20 mouse cellular contexts compared by ENCODE assay signal in the genomic region with DNA sequence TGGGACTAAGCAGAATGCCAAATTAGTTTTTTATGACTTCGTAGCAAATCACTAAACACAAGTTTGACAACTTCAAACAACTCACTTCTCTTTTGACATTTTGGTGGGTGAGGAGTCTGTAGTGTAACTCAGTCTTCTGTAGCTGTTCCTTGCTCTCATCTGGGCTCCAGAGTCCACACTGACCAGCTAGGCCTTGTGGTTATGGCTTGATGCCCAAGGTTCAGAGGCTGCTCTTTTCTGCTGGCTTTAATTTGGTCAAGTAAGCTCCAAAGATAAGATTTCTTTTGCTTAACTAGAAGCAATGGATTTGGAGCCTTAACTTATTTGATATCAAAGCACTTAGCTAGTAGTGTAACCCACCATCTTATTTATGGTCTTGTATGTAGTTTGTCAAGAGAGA. TPM values are rescaled to one million over a fixed set of nuclear protein-coding genes. Genes with fewer than 3 reads are reported as not detected.
DNase-seq lines count a peak whose midpoint lies in the region; ATAC-seq and TF ChIP-seq lines count a peak whose summit lies in the region.
"Had no signal": no experiment of that assay in that cellular context is flagged by ENCODE, and none has a peak within 500 bp of the region (broad histone marks: within the 10 kb centered on the region; RNA-seq: fewer than 3 reads in every experiment).

No protein-coding gene starts in this region.

- no peaks in the 10 kb centered on the region for H3K27me3 ChIP-seq in midbrain, embryonic 14.5 days (ENCODE audit: control insufficient read depth, insufficient read depth, low read length)
- H3K27me3 ChIP-seq: liver, embryonic 15.5 days; midbrain, embryonic 15.5 days had no signal

- H3K36me3 ChIP-seq in midbrain, embryonic 14.5 days (ENCODE audit: control insufficient read depth, insufficient read depth, low read length) = peaks cover 15% of the 10 kb centered on the region; the same call in 1 of the 2 replicates
- H3K36me3 ChIP-seq: midbrain, embryonic 15.5 days had no signal

- no peaks in the 10 kb centered on the region for H3K4me1 ChIP-seq in midbrain, embryonic 14.5 days (ENCODE audit: control insufficient read depth, insufficient read depth, low read length)
- H3K4me1 ChIP-seq: limb, embryonic 10.5 days; midbrain, embryonic 15.5 days had no signal

- no peak for ATAC-seq in midbrain, embryonic 14.5 days (ENCODE audit: low FRiP score, low TSS enrichment)
- ATAC-seq: CD4-positive, CD25-positive, alpha-beta regulatory T cell, adult 4 months; forebrain, embryonic 14.5 days; hindbrain, embryonic 16.5 days; midbrain, embryonic 15.5 days had no signal

- H3K4me3 ChIP-seq in layer of hippocampus, adult 2 months = no peak overlapping the region
- no peak overlapping the region for H3K4me3 ChIP-seq in midbrain, embryonic 14.5 days (replicated peaks; ENCODE audit: low read depth, low read length)
- H3K4me3 ChIP-seq: limb, embryonic 10.5 days; liver, embryonic 15.5 days; midbrain, embryonic 15.5 days had no signal

- peak overlapping the region; percentile 19; the same call in 1 of the 2 replicates for H3K27ac ChIP-seq in layer of hippocampus, adult 2 months
- no peak overlapping the region for H3K27ac ChIP-seq in midbrain, embryonic 14.5 days (replicated peaks; ENCODE audit: low read depth, low read length)
- H3K27ac ChIP-seq: limb, embryonic 10.5 days; liver, embryonic 15.5 days; macrophage; midbrain, embryonic 15.5 days had no signal

- 100% methylated on average over 1 of the region's 1 CpGs for WGBS in midbrain, embryonic 14.5 days

- no peak overlapping the region for H3K9ac ChIP-seq in midbrain, embryonic 14.5 days (replicated peaks; ENCODE audit: low read length)
- H3K9ac ChIP-seq: liver, embryonic 15.5 days; midbrain, embryonic 15.5 days had no signal

- H3K4me2 ChIP-seq in midbrain, embryonic 14.5 days (ENCODE audit: low read length) = no peak overlapping the region
- H3K4me2 ChIP-seq: liver, embryonic 15.5 days; midbrain, embryonic 15.5 days had no signal

- TF ChIP-seq CTCF in layer of hippocampus, adult 2 months (conservative IDR thresholded peaks at IDR 0.05) = no peak

- H3K9me3 ChIP-seq in midbrain, embryonic 14.5 days (ENCODE audit: control insufficient read depth, low read length) = no peaks in the 10 kb centered on the region
- H3K9me3 ChIP-seq: limb, embryonic 10.5 days; liver, embryonic 15.5 days; midbrain, embryonic 15.5 days had no signal

- no peak for DNase-seq in layer of hippocampus, adult 2 months (ENCODE audit: low spot score in 2 of 2)
- DNase-seq in layer of hippocampus, postnatal 14 days (ENCODE audit: low spot score in 2 of 2) = no peak
- DNase-seq in Muller cell, postnatal 12 days (ENCODE audit: inconsistent ontology term) = peak; percentile 9
- peak; percentile 57 for DNase-seq in adrenal gland, adult 8-10 months
- peak; percentile 56 for DNase-seq in kidney, postnatal 10 days
- no peak for DNase-seq in spleen, postnatal 14 days (ENCODE audit: low spot score in 2 of 2)
- DNase-seq in layer of hippocampus, adult 9-10 months (ENCODE audit: low spot score) = no peak
- no peak for DNase-seq in midbrain, embryonic 14.5 days
- DNase-seq: cerebellum, adult 2 months; embryo, embryonic 11 days; heart, postnatal 10 days; right cerebral cortex, postnatal 4 days; thymus, adult 18-20 months had no signal

RNA-seq across cellular contexts. Expression of a gene that starts 14.9 kb away (rescaled TPM):
- total RNA-seq in layer of hippocampus, adult 2 months (2021) = 100 to 1,000 TPM; 136 to 146 TPM
- 100 to 1,000 TPM; 139 to 154 TPM for total RNA-seq in layer of hippocampus, postnatal 14 days (2021)
- 10 to 100 TPM; 67.5 to 85.6 (median 76.3) TPM for total RNA-seq in adrenal gland, adult 8-10 months (2022)
- polyA plus RNA-seq in midbrain, embryonic 14.5 days (2014; fragmentation: Nextera tagmentation; extraction: Ambion mirVana) = 52.3 and 58.7 TPM in 2 replicates

RNA-seq across cellular contexts. Expression of a gene that starts 45.1 kb away (rescaled TPM):
- total RNA-seq in layer of hippocampus, adult 2 months (2021) = 10 to 100 TPM; 56.6 to 59.1 TPM
- total RNA-seq in layer of hippocampus, postnatal 14 days (2021) = 10 to 100 TPM; 69.3 to 72.7 TPM
- 10 to 100 TPM; 11.3 to 14.1 (median 12.3) TPM for total RNA-seq in adrenal gland, adult 8-10 months (2022)
- polyA plus RNA-seq in midbrain, embryonic 14.5 days (2014; fragmentation: Nextera tagmentation; extraction: Ambion mirVana) = 19.4 and 20.1 TPM in 2 replicates
- polyA plus RNA-seq: CD4-positive, CD25-positive, alpha-beta regulatory T cell, adult 4 months had no signal

Comparison
In these comparisons a context has a peak if more than half of its experiments do, and no peak if none do; other contexts are left out.
1. DNase-seq: peak in Muller cell, postnatal 12 days (single experiment), adrenal gland, adult 8-10 months (single experiment) and kidney, postnatal 10 days (single experiment); none in layer of hippocampus, adult 2 months (0 of 2), layer of hippocampus, postnatal 14 days (0 of 2), spleen, postnatal 14 days (0 of 2), layer of hippocampus, adult 9-10 months (single experiment) and midbrain, embryonic 14.5 days (single experiment).